Mouse (Mus musculus): ENCODE measurements around the gene Col6a1.

GRCm38 (mm10) chr10:76733677-76734068 is 7.7 kb upstream of the Col6a1 start:
- TF ChIP-seq GATA1 (IDR thresholded peaks at IDR 0.05; ENCODE audit: low read length) (no peak), TAL1 (IDR thresholded peaks at IDR 0.05; ENCODE audit: low read length) (no peak)
